Mouse (Mus musculus): ENCODE measurements around the gene Banf1.
"Not testable (repeated sequence)": the region's sequence is repeated elsewhere in the genome, so short reads cannot be mapped to it uniquely, and the experiment has no call there.

Banf1 gene

GRCm38 (mm10) chr19:5374748-5375147 is 7.8 kb upstream of the Banf1 start:
- DNase-seq (ENCODE audit: extremely low read depth, insufficient read length, low spot score) = no peak

- no peak for DNase-seq (ENCODE audit: extremely low read depth, insufficient read length, low spot score)
These were observed 7.2 kb upstream of the Banf1 start for GRCm38 (mm10) chr19:5374177-5374576.

GRCm38 (mm10) chr19:5372724-5373123 is 5.8 kb upstream of the Banf1 start:
- DNase-seq (ENCODE audit: extremely low read depth, insufficient read length, low spot score) = no peak

GRCm38 (mm10) chr19:5370932-5371331 is 4.0 kb upstream of the Banf1 start:
- DNase-seq (ENCODE audit: extremely low read depth, insufficient read length, low spot score) = no peak

GRCm38 (mm10) chr19:5367455-5367854 is 487 bp upstream of the Banf1 start:
- no peak for DNase-seq (ENCODE audit: extremely low read depth, insufficient read length, low spot score)

DNA sequence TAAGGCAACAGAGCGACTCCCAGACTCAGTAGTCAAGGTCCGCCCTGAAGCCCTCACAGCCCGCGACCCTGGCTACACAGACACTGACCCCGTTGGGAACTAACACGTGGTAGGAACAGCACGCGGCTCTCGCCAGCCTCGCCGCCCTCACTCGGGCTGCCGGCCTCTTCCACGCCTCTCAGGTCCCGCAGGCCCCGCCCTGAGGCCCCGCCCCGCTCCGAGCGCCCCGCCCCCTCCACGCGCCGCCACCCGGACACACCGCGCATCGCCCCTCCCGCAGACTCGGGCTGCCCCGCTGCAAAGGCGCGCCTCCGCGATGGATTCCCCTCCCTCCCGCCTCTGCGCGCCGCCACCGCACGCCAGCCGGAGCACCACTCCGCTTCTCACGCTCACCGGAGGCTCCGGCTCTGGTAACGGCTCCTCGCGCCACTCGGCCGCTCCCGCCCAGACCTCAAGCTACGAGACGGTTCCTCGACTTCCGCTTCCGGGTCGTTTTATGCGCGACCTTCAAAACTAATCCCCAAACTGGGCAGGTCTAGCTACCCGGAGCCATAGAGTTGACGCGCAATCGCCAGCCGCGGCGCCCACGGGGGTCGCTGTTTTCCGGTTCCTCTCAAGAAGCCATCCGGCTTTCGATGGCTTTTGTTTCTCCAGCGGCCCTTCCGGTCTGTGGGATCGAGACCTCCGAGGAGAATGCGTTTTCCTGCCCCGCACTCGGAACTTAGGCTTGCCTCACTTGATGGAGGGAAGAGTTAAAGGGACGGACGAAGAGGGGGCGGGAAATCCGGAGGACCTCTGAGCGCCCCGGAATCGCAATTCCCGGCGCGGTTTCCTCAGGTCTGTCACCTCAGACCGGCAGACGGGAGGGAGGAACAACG is 554 bp downstream of the Banf1 start, which contains the start of gene Eif1ad:
Eif1ad (plus strand) TSS at position 567 of the 878 bp plus-strand sequence.
- DNase-seq (ENCODE audit: extremely low read depth, insufficient read length, low spot score) = peak; percentile 96

DNA sequence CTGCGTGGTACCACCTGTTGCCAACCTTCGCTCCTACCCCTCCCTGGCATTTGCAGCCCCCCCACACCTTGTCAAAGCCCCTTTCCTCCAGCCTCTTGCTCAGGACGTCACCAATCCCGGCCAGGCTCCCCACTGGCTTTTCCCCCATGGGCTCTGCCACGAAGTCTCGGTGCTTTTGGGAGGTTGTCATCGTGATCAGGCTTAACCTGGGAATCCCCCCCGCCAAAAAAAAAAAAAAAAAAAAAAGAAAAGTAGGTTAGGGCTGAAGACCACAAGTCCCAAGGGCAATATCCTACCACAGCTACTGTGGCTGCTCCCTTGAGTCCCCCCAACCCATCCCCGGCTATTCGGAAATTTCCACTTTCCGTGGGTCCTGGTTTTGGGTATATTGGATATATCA is 1.2 kb downstream of the Banf1 start:
- DNase-seq (ENCODE audit: extremely low read depth, insufficient read length, low spot score) = no peak

GRCm38 (mm10) chr19:5364124-5364523 is 2.8 kb downstream of the Banf1 start:
- DNase-seq (ENCODE audit: extremely low read depth, insufficient read length, low spot score) = no peak

DNA sequence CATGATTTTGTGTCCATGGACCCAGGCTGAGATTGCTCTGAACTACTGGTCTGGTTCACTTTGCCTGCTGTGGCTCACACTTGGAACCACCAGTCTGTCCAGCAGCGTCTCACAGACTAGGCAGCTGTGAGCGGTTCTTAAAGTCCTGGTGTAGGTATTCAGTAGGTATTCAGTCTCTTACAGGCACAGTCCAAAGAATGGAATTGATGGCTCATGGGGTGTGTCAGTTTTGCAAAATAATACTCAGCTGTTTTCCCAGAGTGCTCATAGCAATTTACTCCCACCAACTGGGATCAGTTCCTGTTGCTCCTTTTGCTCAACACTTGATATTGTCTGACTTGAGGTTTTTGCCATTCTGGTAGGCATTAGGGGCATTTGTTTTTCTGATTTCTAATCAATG is 4.8 kb downstream of the Banf1 start:
- DNase-seq (ENCODE audit: extremely low read depth, insufficient read length, low spot score) = no peak

GRCm38 (mm10) chr19:5356080-5356479 is 10.9 kb downstream of the Banf1 start:
- no peak for DNase-seq (ENCODE audit: extremely low read depth, insufficient read length, low spot score)

GRCm38 (mm10) chr19:5353609-5354008 is 13.4 kb downstream of the Banf1 start:
- no peak for DNase-seq (ENCODE audit: extremely low read depth, insufficient read length, low spot score)

DNA sequence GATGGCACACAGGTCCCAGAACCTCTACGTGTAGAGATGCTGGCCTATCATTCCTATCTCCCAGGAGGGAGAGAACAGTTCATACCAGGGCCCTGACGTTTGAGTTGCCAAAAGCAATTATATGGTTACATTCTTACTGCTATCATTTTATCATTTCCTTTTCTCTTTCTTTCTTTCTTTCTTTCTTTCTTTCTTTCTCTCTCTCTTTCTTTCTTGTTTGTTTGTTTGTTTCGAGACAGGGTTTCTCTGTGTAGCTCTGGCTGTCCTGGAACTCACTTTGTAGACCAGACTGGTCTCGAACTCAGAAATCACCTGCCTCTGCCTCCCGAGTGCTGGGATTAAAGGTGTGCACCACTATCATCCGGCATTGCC is 17.5 kb downstream of the Banf1 start, which contains the start of gene Cst6:
Cst6 (minus strand) TSS at position 73 of the 372 bp plus-strand sequence.
- not testable (repeated sequence) for DNase-seq (ENCODE audit: extremely low read depth, insufficient read length, low spot score)

DNA sequence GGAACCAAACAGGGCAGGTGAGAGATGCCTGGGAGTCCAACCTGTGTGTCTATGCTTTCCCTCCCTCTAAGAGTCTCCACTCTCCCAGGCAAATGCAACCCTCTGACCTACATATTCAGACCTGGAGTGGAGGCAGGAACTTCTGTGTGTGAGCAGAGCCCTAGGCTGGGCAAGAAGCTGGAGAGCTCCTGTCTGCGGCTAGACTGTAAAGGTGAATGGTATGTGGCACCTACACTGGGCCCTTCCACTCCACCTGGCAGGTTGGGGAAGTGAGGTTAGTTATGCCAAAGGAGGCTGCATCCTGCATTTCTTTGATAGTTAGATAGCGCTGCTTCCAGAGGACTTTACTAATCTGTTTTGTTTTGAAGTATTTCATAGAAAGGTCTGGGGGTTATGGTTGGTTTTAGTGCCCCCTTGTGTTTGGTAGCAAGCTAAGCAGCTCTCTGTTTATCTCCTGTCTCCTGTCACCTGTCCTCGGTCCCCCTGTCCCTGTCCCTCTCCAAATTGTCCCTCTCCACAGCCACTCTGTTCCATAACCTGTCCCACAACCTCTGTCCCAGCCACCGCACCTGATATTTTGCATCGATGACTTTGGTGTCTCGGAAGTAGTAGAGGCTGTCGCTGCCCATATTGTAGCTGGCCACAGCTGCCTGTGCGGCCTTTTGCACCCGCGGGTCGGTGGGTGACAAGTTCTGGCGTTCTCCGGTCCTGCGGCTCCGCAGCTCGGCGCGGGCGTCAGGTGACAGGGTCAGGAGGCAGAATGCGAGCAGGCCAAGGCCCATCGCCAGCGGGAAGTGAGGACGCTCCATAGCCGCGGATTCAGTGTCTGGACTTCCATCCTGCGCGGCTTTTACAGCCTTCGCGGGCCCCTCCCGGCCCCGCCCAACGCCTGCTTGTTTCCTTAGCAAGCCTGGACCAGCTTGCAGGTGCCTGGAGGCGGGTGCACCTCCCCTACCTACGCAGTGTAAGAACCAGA is 18.2 kb downstream of the Banf1 start:
- peak; percentile 62 for DNase-seq (ENCODE audit: extremely low read depth, insufficient read length, low spot score)

GRCm38 (mm10) chr19:5348064-5348463 is 18.9 kb downstream of the Banf1 start:
- DNase-seq (ENCODE audit: extremely low read depth, insufficient read length, low spot score) = no peak

DNA sequence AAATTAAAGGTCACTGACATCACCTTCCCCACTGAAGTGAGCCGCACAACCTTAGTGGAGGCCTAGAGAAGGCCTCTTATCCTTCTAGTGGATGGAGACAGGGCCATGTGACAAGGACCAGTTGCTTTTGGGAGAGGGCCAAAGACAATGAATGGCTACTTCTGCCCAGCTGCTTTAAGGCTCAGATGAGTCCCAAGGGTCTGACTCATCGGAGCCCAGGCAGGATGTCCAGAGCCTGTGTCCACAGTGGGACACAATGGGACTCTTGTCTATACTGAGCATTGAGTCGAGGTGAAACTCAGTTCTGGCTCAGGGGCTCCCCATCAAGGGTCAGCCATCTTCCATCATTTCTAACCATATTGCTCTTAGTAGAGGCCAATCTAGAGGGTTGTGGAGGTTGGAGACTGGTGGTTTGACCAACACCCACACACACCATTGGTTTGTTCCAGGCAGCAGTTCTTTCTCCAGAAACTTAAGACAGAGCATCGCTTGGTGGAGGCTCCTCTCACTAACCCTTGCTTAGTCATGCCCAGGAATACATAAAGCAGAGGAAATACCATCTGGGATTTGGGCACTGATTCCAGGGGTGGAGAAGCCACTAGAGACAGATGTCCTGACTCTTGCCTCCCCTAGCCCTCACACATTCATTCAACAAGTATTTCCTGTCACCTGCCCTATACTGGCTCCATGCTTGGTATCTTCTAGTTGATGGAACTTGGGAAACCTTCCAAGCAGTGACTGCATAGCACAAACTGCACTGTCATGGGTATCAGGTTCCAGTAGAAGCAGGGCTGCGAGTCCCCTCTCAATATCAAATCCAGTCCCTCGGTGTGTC is 21.5 kb downstream of the Banf1 start:
- DNase-seq (ENCODE audit: extremely low read depth, insufficient read length, low spot score) = peak; percentile 87

GRCm38 (mm10) chr19:5341360-5341759 is 25.6 kb downstream of the Banf1 start:
- DNase-seq (ENCODE audit: extremely low read depth, insufficient read length, low spot score) = no peak

- DNase-seq (ENCODE audit: extremely low read depth, insufficient read length, low spot score) = peak; percentile 40
These were observed 29.0 kb downstream of the Banf1 start for GRCm38 (mm10) chr19:5337975-5338374.

DNA sequence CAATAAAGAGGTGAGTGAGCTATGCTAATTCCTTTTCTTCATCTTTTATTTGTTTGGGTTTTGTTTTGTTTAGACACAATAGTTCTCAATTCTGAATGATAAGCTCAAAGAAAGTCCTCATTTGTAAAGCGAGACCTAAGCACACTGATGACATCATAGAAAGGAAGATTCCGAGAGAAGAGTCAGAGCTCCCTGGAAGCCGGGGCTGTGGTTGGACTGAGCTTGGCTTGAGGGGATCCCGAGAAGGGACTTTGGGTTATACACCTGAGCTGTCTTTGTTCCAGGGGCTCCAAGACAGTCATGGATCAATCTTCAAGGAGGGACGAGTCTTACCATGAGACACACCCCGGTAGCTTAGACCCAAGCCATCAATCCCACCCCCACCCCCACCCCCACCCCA is 31.5 kb downstream of the Banf1 start, which contains the start of gene Catsper1:
Catsper1 (plus strand) TSS at position 301 of the 400 bp plus-strand sequence.
- no peak for DNase-seq (ENCODE audit: extremely low read depth, insufficient read length, low spot score)

- DNase-seq (ENCODE audit: extremely low read depth, insufficient read length, low spot score) = no peak
These were observed 32.2 kb downstream of the Banf1 start for GRCm38 (mm10) chr19:5334741-5335140.

- DNase-seq (ENCODE audit: extremely low read depth, insufficient read length, low spot score) = no peak
These were observed 39.0 kb downstream of the Banf1 start for GRCm38 (mm10) chr19:5327970-5328369.

Measured in 3134 (cell line).